Mouse (Mus musculus) heart, embryonic 12.5 days (tissue): ENCODE results near the gene Gm45618. TPM values are rescaled to one million over a fixed set of nuclear protein-coding genes. Genes with fewer than 3 reads are reported as not detected.

Experiments
- ATAC-seq: fragments of 200-750 bp; cut with Nextera tagmentation; 2 replicates; pipeline ENCODE4 v1.8.0; 2017; ENCODE audit warnings: moderate TSS enrichment, moderate library complexity; ENCODE audit not compliant: insufficient number of reproducible peaks, low FRiP score
- H3K27ac ChIP-seq: fragments of 300-500 bp; sonication (generic); 2 replicates; pipeline ENCODE4 v1.5.1; 2016; ENCODE audit warnings: mild to moderate bottlenecking, moderate library complexity; ENCODE audit not compliant: poor library complexity, severe bottlenecking
- H3K27me3 ChIP-seq: fragments of 300-500 bp; sonication (generic); replicated peaks from 2 replicates; pipeline ENCODE4 v1.6.1; 2016; ENCODE audit warnings: mild to moderate bottlenecking, moderate library complexity
- H3K36me3 ChIP-seq: fragments of 300-500 bp; sonication (generic); 2 replicates; pipeline ENCODE4 v1.6.1; 2016; ENCODE audit warnings: mild to moderate bottlenecking, moderate library complexity
- H3K4me1 ChIP-seq: fragments of 300-500 bp; sonication (generic); replicated peaks from 2 replicates; pipeline ENCODE4 v1.6.1; 2016; ENCODE audit warnings: mild to moderate bottlenecking
- H3K4me2 ChIP-seq: fragments of 300-500 bp; sonication (generic); 2 replicates; pipeline ENCODE4 v1.6.1; 2016; ENCODE audit warnings: mild to moderate bottlenecking, moderate library complexity
- H3K4me3 ChIP-seq: fragments of 300-500 bp; sonication (generic); 2 replicates; pipeline ENCODE4 v1.5.1; 2016; ENCODE audit warnings: mild to moderate bottlenecking
- H3K9ac ChIP-seq: fragments of 300-500 bp; sonication (generic); 2 replicates; pipeline ENCODE4 v1.6.1; 2016; ENCODE audit warnings: mild to moderate bottlenecking, moderate library complexity
- H3K9me3 ChIP-seq: fragments of 300-500 bp; sonication (generic); replicated peaks from 2 replicates; pipeline ENCODE4 v1.6.1; 2016; ENCODE audit warnings: mild to moderate bottlenecking, moderate library complexity
- WGBS: fragments of 180-500 bp; shearing (Covaris S2); methylation state at CpG from one replicate; pipeline ENCODE4 v1.1.7; 2016; 5-methylcytosine and 5-hydroxymethylcytosine counted together
- polyA plus RNA-seq: library from polyadenylated mRNA; unstranded; fragments of >200 nt; fragmentation: Nextera tagmentation; extraction: Ambion mirVana; gene quantifications from 2 replicates; pipeline ENCODE4 v1.2.1, GENCODE M21; 2016

Gm45618 gene
- polyA plus RNA-seq, 1 experiment from 2014 or later: not detected

DNA sequence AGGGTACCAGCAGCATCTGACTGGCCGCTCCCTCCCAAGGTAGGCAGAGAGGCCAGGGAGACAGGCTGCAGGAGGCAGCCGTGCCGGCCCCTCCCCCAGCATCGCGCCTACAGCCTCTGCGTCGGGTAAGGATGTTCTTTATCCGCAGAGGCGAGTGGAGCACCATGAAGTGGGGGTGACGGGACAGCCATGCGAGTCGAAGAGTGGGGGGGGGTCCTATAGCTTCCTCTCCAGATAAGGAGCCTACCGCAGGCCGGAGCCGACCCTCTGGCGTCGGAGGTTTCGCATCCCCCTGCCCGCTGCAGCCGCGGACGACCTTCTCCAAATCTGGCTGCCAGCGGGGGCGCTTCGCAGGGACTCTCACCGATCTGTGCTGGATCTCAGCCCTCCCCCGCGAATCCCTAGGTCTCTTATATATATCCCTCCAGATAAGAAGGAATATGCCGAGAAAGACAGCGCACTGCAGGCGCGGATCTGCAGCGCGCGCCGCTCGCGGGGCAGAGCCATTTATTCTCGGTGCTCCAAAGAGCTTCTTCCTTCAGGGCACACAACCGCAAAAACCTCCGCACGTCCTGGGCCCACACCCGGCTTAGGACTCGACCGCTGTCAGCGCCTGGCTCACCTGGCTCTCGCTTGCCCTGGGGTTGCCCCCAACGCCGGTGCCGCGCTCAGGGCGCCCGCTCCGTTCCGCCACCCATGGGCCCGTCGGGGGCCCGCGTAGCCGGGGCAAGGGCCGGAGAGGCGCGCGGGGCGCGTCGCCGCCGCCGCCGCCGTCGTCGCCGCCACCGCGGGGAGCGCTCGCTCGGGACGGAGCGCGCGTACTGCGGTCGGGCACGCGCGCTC is 26.0 kb downstream of the Gm45618 start:
- Histone ChIP-seq H3K9me3 (no peaks in the 10 kb centered on the region), H3K4me1 (peaks cover 53% of the 10 kb centered on the region), H3K36me3 (no peaks in the 10 kb centered on the region), H3K4me3 (peak overlapping the region; percentile 77), H3K4me2 (peak overlapping the region; percentile 83), H3K27ac (peak overlapping the region; percentile 76), H3K9ac (peak overlapping the region; percentile 86), H3K27me3 (peaks cover 35% of the 10 kb centered on the region)
- no peak for ATAC-seq
- WGBS: 4% methylated on average over 89 of the region's 89 CpGs

DNA sequence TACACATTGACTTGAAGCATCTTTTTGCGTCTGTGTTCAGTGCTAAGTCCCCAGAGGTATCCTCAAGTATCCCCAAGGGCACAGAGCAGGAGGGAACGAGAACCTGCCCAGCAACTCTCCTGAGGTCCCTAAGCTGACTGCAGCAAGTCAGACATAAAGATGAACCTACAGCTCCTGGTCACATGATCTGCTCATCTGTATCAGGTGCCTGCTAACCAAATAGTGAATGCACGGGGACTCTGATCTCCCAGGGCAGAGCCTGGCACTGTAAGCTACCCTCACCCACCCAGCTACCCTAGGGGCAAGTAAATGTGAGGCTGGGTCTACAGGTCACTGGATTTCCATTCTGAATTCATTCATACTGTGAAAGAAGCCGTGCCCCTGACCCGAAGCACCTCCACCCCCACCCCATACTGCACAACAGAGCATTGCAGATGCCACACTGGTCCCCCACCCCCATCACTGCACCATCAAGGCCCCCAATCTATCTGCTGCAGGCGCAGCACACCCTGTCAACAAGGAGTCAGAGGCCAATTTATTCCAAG is 26.8 kb downstream of the Gm45618 start:
- Histone ChIP-seq H3K4me3 (peak overlapping the region; percentile 77), H3K27me3 (peaks cover 35% of the 10 kb centered on the region), H3K9ac (peak overlapping the region; percentile 86), H3K9me3 (no peaks in the 10 kb centered on the region), H3K36me3 (no peaks in the 10 kb centered on the region), H3K27ac (no peak overlapping the region), H3K4me1 (peaks cover 60% of the 10 kb centered on the region), H3K4me2 (peak overlapping the region; percentile 83)
- 23% methylated on average over 6 of the region's 6 CpGs for WGBS
- ATAC-seq: no peak

DNA sequence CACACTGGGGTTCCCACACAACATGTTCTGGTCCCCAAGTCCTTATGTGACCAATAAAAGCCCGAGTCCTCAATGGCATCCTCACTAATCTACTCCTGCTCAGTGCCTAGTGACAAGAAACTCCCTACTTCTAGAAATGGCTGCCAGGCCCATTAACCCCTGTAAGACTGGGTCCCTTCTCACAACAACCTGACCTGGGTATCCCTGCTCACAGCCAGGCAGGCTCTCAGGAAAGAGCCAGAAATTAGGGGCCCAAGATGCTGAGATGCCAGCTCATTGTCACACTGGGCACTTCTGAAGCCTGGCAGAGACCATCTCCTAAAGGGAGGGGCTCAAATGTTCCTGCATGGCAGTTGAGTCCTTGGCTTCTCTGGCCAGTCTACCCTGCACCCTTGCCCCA is 27.5 kb downstream of the Gm45618 start:
- peaks cover 68% of the 10 kb centered on the region for H3K4me1 ChIP-seq
- H3K9me3 ChIP-seq: no peaks in the 10 kb centered on the region
- peaks cover 5% of the 10 kb centered on the region for H3K36me3 ChIP-seq
- H3K4me3 ChIP-seq: peak overlapping the region; percentile 77
- peaks cover 35% of the 10 kb centered on the region for H3K27me3 ChIP-seq
- H3K4me2 ChIP-seq: peak overlapping the region; percentile 83
- no peak overlapping the region for H3K27ac ChIP-seq
- no peak for ATAC-seq
- peak overlapping the region; percentile 86 for H3K9ac ChIP-seq
- WGBS: 58% methylated on average over 1 of the region's 1 CpGs

GRCm38 (mm10) chr7:142091848-142092247 is 28.7 kb downstream of the Gm45618 start:
- no peak overlapping the region for H3K4me3 ChIP-seq
- H3K4me1 ChIP-seq: peaks cover 77% of the 10 kb centered on the region
- no peaks in the 10 kb centered on the region for H3K9me3 ChIP-seq
- H3K9ac ChIP-seq: 0 out of 2 replicates have a peak overlapping the region, but pooled peaks have one; percentile 3
- H3K27ac ChIP-seq: no peak overlapping the region
- H3K36me3 ChIP-seq: peaks cover 16% of the 10 kb centered on the region
- 0 out of 2 replicates have a peak overlapping the region, but pooled peaks have one; percentile 83 for H3K4me2 ChIP-seq
- WGBS: 8% methylated on average over 4 of the region's 4 CpGs
- ATAC-seq: no peak
- peaks cover 29% of the 10 kb centered on the region for H3K27me3 ChIP-seq

DNA sequence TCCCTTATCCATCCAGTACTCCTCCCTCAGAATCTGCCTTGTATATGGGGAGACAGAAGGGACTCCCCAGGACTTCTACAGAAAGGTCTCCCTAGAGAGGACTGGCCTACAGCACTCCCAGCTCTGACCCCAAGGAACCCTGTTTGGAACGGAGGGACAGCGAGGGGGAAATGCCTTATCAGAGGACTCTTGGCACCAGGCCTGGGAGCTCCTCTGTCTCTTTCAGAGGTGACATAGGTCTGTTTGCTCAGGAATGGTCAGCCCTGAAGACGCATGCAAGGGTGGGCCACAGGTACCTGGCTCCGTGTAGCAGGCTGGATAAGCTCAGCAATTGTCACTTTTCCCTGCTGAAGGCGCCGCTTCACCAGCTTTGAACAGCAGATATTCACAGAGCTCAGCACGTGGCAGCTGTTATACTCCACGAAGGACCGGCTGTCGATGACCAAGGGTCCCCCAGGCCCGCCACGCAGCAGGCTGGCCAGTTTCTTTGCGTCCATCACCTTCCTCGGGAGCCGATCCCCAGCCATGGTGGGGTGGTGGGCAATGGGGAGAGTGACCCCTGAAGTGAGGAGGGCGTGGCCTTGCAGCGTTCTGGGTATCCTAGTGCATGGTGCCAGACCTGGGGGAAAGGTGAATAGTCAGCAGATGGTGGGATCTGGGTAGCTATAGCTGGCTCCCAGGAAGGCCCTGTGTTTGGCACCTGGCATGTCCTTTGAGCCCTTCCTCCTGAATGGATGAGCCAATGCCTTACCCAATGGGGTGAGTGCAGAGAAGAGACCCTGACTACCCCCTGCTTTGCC is 30.7 kb downstream of the Gm45618 start:
- Histone ChIP-seq H3K4me3 (no peak overlapping the region), H3K27me3 (peaks cover 20% of the 10 kb centered on the region; the same call in 1 of the 2 replicates), H3K4me2 (peak overlapping the region; percentile 26), H3K9me3 (no peaks in the 10 kb centered on the region), H3K9ac (peak overlapping the region; percentile 28), H3K4me1 (peaks cover 92% of the 10 kb centered on the region), H3K27ac (peak overlapping the region; percentile 65), H3K36me3 (peaks cover 34% of the 10 kb centered on the region)
- WGBS: 48% methylated on average over 17 of the region's 17 CpGs
- no peak for ATAC-seq

- 19% methylated on average over 5 of the region's 5 CpGs for WGBS
- H3K27ac ChIP-seq: 0 out of 2 replicates have a peak overlapping the region, but pooled peaks have one; percentile 65
- peaks cover 21% of the 10 kb centered on the region for H3K27me3 ChIP-seq
These were observed 31.6 kb downstream of the Gm45618 start for GRCm38 (mm10) chr7:142088886-142089285.

DNA sequence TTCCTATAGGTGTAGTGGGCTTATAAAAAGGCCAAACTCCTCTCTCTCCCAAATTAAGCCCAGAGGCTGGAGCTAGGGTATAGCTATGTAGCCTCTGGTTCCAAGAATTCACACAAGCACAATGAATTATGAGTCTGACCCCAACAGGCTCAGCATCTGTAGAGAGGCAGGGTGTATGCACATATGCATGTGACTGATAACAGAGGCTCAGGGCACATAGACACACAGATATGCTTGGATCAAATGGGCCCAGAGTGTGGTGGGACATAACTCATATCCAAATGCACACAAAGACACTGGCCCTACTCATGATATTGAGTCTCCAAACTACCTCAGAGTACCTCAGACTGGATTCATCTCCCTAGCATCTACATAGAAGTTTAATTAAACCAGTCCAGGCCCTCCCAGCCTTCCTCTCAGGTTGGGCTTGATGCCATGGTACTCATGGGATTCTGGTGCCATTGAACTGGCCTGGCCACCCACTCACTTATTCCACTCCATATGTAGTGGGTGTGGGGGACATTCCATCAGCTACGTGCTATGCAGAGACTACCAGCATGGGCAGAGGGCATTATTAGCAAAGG is 33.4 kb downstream of the Gm45618 start:
- H3K9ac ChIP-seq: no peak overlapping the region
- H3K4me2 ChIP-seq: no peak overlapping the region
- H3K27ac ChIP-seq: no peak overlapping the region; the same call in 1 of the 2 replicates
- 83% methylated on average over 1 of the region's 1 CpGs for WGBS
- peak; percentile 81 for ATAC-seq
- H3K4me3 ChIP-seq: no peak overlapping the region
- peaks cover 28% of the 10 kb centered on the region for H3K27me3 ChIP-seq
- H3K4me1 ChIP-seq: peaks cover 90% of the 10 kb centered on the region
- peaks cover 54% of the 10 kb centered on the region for H3K36me3 ChIP-seq
- H3K9me3 ChIP-seq: no peaks in the 10 kb centered on the region

More at GRCm38 (mm10) chr7:142088886-142089285, 31.6 kb downstream of the Gm45618 start:
- peak overlapping the region; percentile 28; the same call in 1 of the 2 replicates for H3K9ac ChIP-seq
- H3K4me2 ChIP-seq: peak overlapping the region; percentile 26; the same call in 1 of the 2 replicates
- H3K9me3 ChIP-seq: no peaks in the 10 kb centered on the region
- H3K36me3 ChIP-seq: peaks cover 38% of the 10 kb centered on the region
- ATAC-seq: peak; percentile 60
- no peak overlapping the region for H3K4me3 ChIP-seq
- H3K4me1 ChIP-seq: peaks cover 98% of the 10 kb centered on the region

DNA sequence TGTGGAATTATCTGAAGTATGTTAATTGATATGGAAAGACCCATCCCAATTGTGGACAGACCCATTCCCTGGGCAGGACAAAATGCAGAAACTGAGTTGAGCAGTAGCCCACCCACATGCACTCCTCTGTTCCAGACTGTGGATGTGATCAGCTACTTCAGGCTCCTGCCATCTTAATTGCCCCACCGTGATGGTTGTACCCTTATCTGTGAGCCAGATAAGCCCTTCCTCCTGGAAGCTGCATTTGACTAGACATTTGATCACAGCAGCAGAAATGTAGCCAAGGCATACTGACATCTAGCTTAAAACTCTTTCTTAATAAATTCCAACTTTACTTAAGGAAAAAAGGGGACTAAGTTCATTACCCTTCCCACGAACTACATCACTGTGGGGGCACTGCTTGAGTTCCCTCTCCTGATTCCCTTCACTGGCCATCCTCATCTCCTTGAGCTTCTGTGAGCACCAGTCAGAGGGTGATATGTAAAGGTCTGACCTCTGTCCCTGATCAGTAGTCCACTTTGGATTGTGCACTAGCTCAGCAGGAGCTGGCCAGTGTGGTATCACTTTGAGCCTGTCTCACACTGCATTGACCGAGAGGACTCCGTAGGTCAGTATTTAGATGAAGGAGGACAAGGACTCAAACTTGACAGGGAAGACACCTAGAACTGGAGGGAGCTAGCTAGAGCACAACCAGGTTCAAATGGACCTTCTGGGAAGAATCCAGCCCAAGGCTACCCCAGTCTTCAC is 34.2 kb downstream of the Gm45618 start:
- no peak overlapping the region for H3K4me2 ChIP-seq
- no peak for ATAC-seq
- H3K4me3 ChIP-seq: no peak overlapping the region
- peak overlapping the region; percentile 1; the same call in 1 of the 2 replicates for H3K9ac ChIP-seq
- peaks cover 86% of the 10 kb centered on the region for H3K4me1 ChIP-seq
- H3K9me3 ChIP-seq: no peaks in the 10 kb centered on the region
- no peak overlapping the region for H3K27ac ChIP-seq
- H3K27me3 ChIP-seq: peaks cover 34% of the 10 kb centered on the region
- peaks cover 60% of the 10 kb centered on the region for H3K36me3 ChIP-seq
- 60% methylated on average over 4 of the region's 4 CpGs for WGBS

- Histone ChIP-seq H3K27ac (peak overlapping the region; percentile 74; the same call in 1 of the 2 replicates), H3K4me1 (peaks cover 71% of the 10 kb centered on the region), H3K4me2 (no peak overlapping the region), H3K4me3 (no peak overlapping the region), H3K9ac (0 out of 2 replicates have a peak overlapping the region, but pooled peaks have one; percentile 1), H3K27me3 (peaks cover 45% of the 10 kb centered on the region), H3K9me3 (no peaks in the 10 kb centered on the region), H3K36me3 (peaks cover 71% of the 10 kb centered on the region)
- no peak for ATAC-seq
- 44% methylated on average over 3 of the region's 3 CpGs for WGBS
These were observed 35.7 kb downstream of the Gm45618 start for GRCm38 (mm10) chr7:142084820-142085219.

GRCm38 (mm10) chr7:142084395-142084794 is 36.1 kb downstream of the Gm45618 start:
- no peak for ATAC-seq
- H3K9ac ChIP-seq: 0 out of 2 replicates have a peak overlapping the region, but pooled peaks have one; percentile 31
- H3K4me1 ChIP-seq: peaks cover 66% of the 10 kb centered on the region
- 28% methylated on average over 5 of the region's 5 CpGs for WGBS
- H3K4me3 ChIP-seq: no peak overlapping the region
- H3K27ac ChIP-seq: peak overlapping the region; percentile 74
- H3K27me3 ChIP-seq: peaks cover 50% of the 10 kb centered on the region
- H3K36me3 ChIP-seq: peaks cover 75% of the 10 kb centered on the region
- 0 out of 2 replicates have a peak overlapping the region, but pooled peaks have one; percentile 11 for H3K4me2 ChIP-seq
- no peaks in the 10 kb centered on the region for H3K9me3 ChIP-seq
